Mouse (Mus musculus) hindbrain, postnatal 0 days (tissue): ENCODE data around the gene Ppm1a. TPM values are rescaled to one million over a fixed set of nuclear protein-coding genes. Genes with fewer than 3 reads are reported as not detected.

Experiments
- ATAC-seq: fragments of 200-750 bp; cut with Nextera tagmentation; 2 replicates; pipeline ENCODE4 v1.8.0; 2017; ENCODE audit warnings: mild to moderate bottlenecking, moderate TSS enrichment, moderate library complexity
- DNase-seq: peaks from one replicate; pipeline ENCODE4 v3.0.0-alpha.2; 2015; ENCODE audit warnings: low spot score
- H3K27ac ChIP-seq: fragments of 300-500 bp; sonication (generic); 2 replicates; pipeline ENCODE4 v1.5.1; 2014; ENCODE audit warnings: mild to moderate bottlenecking
- H3K27me3 ChIP-seq: fragments of 300-500 bp; sonication (generic); 2 replicates; pipeline ENCODE4 v1.6.1; 2014; ENCODE audit warnings: low read length, mixed read lengths; ENCODE audit not compliant: insufficient read depth
- H3K36me3 ChIP-seq: fragments of 300-500 bp; sonication (generic); 2 replicates; pipeline ENCODE4 v1.6.1; 2014; ENCODE audit warnings: low read length, mixed read lengths; ENCODE audit not compliant: insufficient read depth
- H3K4me1 ChIP-seq: fragments of 300-500 bp; sonication (generic); 2 replicates; pipeline ENCODE4 v1.6.1; 2014; ENCODE audit warnings: antibody characterized with exemption, low read length, mixed read lengths; ENCODE audit not compliant: insufficient read depth
- H3K4me2 ChIP-seq: fragments of 300-500 bp; sonication (generic); 2 replicates; pipeline ENCODE4 v1.6.1; 2014; ENCODE audit warnings: low read depth, mild to moderate bottlenecking, low read length, moderate library complexity, mixed read lengths
- H3K4me3 ChIP-seq: fragments of 300-500 bp; sonication (generic); 2 replicates; pipeline ENCODE4 v1.5.1; 2014; ENCODE audit warnings: low read length
- H3K9ac ChIP-seq: fragments of 300-500 bp; sonication (generic); replicated peaks from 2 replicates; pipeline ENCODE4 v1.6.1; 2014; ENCODE audit warnings: mild to moderate bottlenecking, low read length, moderate library complexity, mixed read lengths
- H3K9me3 ChIP-seq: fragments of 300-500 bp; sonication (generic); 2 replicates; pipeline ENCODE4 v1.6.1; 2016; ENCODE audit warnings: low read length, mixed read lengths
- CTCF ChIP-seq: IDR thresholded peaks from 2 replicates; pipeline ENCODE4 v1.5.1; 2016; ENCODE audit warnings: antibody characterized with exemption, control low read depth, low read depth
- WGBS: fragments of 180-500 bp; shearing (Covaris S2); extraction: QIAGEN DNeasy Blood & Tissue Kit; methylation state at CpG from one replicate; pipeline ENCODE4 v1.1.7; 2014; 5-methylcytosine and 5-hydroxymethylcytosine counted together
- polyA plus RNA-seq: library from polyadenylated mRNA; unstranded; fragments of >200 nt; fragmentation: Nextera tagmentation; extraction: Ambion mirVana; gene quantifications from 2 replicates; pipeline ENCODE4 v1.2.1, GENCODE M21; 2015
- total RNA-seq: library from RNA; depleted of rRNA; stranded (reverse); fragments of >200 nt; gene quantifications from 2 replicates; pipeline ENCODE4 v1.2.3, GENCODE M21; 2014

The Ppm1a gene
- total and polyA plus RNA-seq, 2 experiments from 2014 or later = 79.1 to 126 TPM

- Histone ChIP-seq H3K36me3 (no peaks in the 10 kb centered on the region), H3K9ac (no peak overlapping the region), H3K4me3 (no peak overlapping the region), H3K27ac (no peak overlapping the region), H3K9me3 (no peaks in the 10 kb centered on the region), H3K4me1 (no peaks in the 10 kb centered on the region), H3K27me3 (no peaks in the 10 kb centered on the region), H3K4me2 (no peak overlapping the region)
- ATAC-seq (no peak), DNase-seq (no peak)
- 29% methylated on average over 3 of the region's 3 CpGs for WGBS
- TF ChIP-seq CTCF = no peak
Observed at GRCm38 (mm10) chr12:72723965-72724364, 33.3 kb upstream of the Ppm1a start.

- Histone ChIP-seq H3K9ac (no peak overlapping the region), H3K4me2 (no peak overlapping the region), H3K4me3 (no peak overlapping the region), H3K36me3 (no peaks in the 10 kb centered on the region), H3K27ac (no peak overlapping the region), H3K9me3 (no peaks in the 10 kb centered on the region), H3K27me3 (no peaks in the 10 kb centered on the region), H3K4me1 (no peaks in the 10 kb centered on the region)
- ATAC-seq = no peak
- DNase-seq = no peak
- no peak for TF ChIP-seq CTCF
- WGBS = 92% methylated on average over 8 of the region's 8 CpGs
Observed at GRCm38 (mm10) chr12:72727021-72727420, 30.2 kb upstream of the Ppm1a start.

- Histone ChIP-seq H3K9me3 (no peaks in the 10 kb centered on the region), H3K27me3 (no peaks in the 10 kb centered on the region), H3K4me2 (no peak overlapping the region), H3K36me3 (no peaks in the 10 kb centered on the region), H3K4me1 (no peaks in the 10 kb centered on the region), H3K9ac (no peak overlapping the region), H3K4me3 (no peak overlapping the region), H3K27ac (no peak overlapping the region)
- ATAC-seq (no peak), DNase-seq (no peak)
- WGBS = 68% methylated on average over 5 of the region's 5 CpGs
- no peak for TF ChIP-seq CTCF
Observed at GRCm38 (mm10) chr12:72727611-72728010, 29.6 kb upstream of the Ppm1a start.

GRCm38 (mm10) chr12:72734112-72734511 is 23.1 kb upstream of the Ppm1a start:
- Histone ChIP-seq H3K4me2 (no peak overlapping the region), H3K36me3 (no peaks in the 10 kb centered on the region), H3K27me3 (no peaks in the 10 kb centered on the region), H3K4me3 (no peak overlapping the region), H3K27ac (no peak overlapping the region), H3K9ac (no peak overlapping the region), H3K9me3 (no peaks in the 10 kb centered on the region), H3K4me1 (no peaks in the 10 kb centered on the region)
- WGBS = 35% methylated on average over 2 of the region's 2 CpGs
- ATAC-seq (no peak), DNase-seq (no peak)
- no peak for TF ChIP-seq CTCF

GRCm38 (mm10) chr12:72741176-72741575 is 16.1 kb upstream of the Ppm1a start:
- Histone ChIP-seq H3K9ac (no peak overlapping the region), H3K27me3 (no peaks in the 10 kb centered on the region), H3K27ac (no peak overlapping the region), H3K9me3 (no peaks in the 10 kb centered on the region), H3K4me3 (no peak overlapping the region), H3K4me1 (no peaks in the 10 kb centered on the region), H3K4me2 (no peak overlapping the region), H3K36me3 (no peaks in the 10 kb centered on the region)
- DNase-seq = peak; percentile 18
- no peak for TF ChIP-seq CTCF
- peak; percentile 75 for ATAC-seq
- WGBS = 57% methylated on average over 6 of the region's 6 CpGs

- Histone ChIP-seq H3K36me3 (no peaks in the 10 kb centered on the region), H3K9ac (no peak overlapping the region), H3K27ac (no peak overlapping the region), H3K4me3 (no peak overlapping the region), H3K4me2 (no peak overlapping the region), H3K9me3 (no peaks in the 10 kb centered on the region), H3K27me3 (no peaks in the 10 kb centered on the region), H3K4me1 (no peaks in the 10 kb centered on the region)
- 56% methylated on average over 9 of the region's 9 CpGs for WGBS
- no peak for TF ChIP-seq CTCF
- ATAC-seq (no peak), DNase-seq (no peak)
Observed at GRCm38 (mm10) chr12:72744803-72745360, 12.4 kb upstream of the Ppm1a start.

- no peaks in the 10 kb centered on the region for H3K27me3 ChIP-seq
- no peaks in the 10 kb centered on the region for H3K9me3 ChIP-seq
- no peak overlapping the region for H3K4me3 ChIP-seq
- no peak for TF ChIP-seq CTCF
- no peak overlapping the region for H3K9ac ChIP-seq
- H3K4me1 ChIP-seq = no peaks in the 10 kb centered on the region
- no peaks in the 10 kb centered on the region for H3K36me3 ChIP-seq
- 58% methylated on average over 14 of the region's 14 CpGs for WGBS
- ATAC-seq = no peak
- H3K4me2 ChIP-seq = no peak overlapping the region
- H3K27ac ChIP-seq = no peak overlapping the region
- DNase-seq = no peak
Observed at GRCm38 (mm10) chr12:72745486-72745885, 11.8 kb upstream of the Ppm1a start.
